Mouse (Mus musculus): ENCODE data around the gene Rptor. TPM values are rescaled to one million over a fixed set of nuclear protein-coding genes. Genes with fewer than 3 reads are reported as not detected.
"Not testable (repeated sequence)": the region's sequence is repeated elsewhere in the genome, so short reads cannot be mapped to it uniquely, and the experiment has no call there.

Rptor gene
- polyA plus RNA-seq, 1 experiment from 2014 or later = 9.8 TPM

DNA sequence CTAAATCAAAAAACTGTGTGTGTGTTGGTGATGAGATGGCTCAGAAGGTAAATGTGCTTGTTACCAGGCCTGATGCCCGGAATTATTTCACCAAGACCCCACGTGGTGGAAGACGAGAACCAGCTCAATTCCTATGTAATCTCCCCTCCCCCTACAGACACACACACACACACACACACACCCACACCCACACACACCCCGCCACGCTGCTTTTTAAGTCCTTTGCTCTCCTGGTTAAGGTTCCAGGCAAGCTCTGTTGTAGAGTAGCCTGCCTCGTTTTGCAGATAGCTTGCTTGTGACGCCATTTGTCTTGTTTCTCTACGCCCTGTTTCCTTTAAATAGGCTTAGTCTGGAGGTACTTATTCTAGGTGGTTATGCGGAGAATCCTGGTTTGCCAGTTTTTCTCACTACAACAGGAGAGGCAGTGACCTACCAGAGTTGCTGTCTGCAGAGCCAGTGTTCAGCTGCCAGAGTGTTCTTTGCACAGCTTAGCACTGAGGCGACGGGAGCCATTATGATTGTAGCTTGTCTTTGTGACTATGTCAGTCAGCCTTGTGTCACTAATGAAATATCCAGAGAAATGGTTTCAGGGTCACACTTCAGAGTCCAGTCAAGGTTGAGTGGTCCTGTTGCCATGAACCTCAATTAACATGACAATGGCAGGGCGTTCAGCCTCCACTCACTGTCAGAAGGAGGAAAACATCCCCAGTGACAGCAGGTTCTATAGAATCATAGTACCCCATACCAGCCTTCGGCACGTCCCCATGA, 42.1 kb downstream of the Rptor start:
- Histone ChIP-seq H3K27me3 (ENCODE audit: control insufficient read depth, insufficient read depth, low read length) (no peaks in the 10 kb centered on the region), H3K4me2 (no peak overlapping the region), H3K36me3 (ENCODE audit: control insufficient read depth, insufficient read depth, low read length) (no peaks in the 10 kb centered on the region), H3K4me1 (ENCODE audit: control insufficient read depth, insufficient read depth, low read length) (peaks cover 17% of the 10 kb centered on the region), H3K9me3 (replicated peaks; ENCODE audit: control insufficient read depth, low read length) (no peaks in the 10 kb centered on the region), H3K4me3 (ENCODE audit: low read depth, low read length) (no peak overlapping the region), H3K9ac (ENCODE audit: low read depth, low read length) (no peak overlapping the region), H3K27ac (ENCODE audit: low read depth, low read length) (no peak overlapping the region)
- 72% methylated on average over 14 of the region's 14 CpGs for WGBS (ENCODE audit: insufficient replicate concordance)
- no peak for ATAC-seq (replicated peaks; ENCODE audit: insufficient number of reproducible peaks, low FRiP score, low TSS enrichment)

DNA sequence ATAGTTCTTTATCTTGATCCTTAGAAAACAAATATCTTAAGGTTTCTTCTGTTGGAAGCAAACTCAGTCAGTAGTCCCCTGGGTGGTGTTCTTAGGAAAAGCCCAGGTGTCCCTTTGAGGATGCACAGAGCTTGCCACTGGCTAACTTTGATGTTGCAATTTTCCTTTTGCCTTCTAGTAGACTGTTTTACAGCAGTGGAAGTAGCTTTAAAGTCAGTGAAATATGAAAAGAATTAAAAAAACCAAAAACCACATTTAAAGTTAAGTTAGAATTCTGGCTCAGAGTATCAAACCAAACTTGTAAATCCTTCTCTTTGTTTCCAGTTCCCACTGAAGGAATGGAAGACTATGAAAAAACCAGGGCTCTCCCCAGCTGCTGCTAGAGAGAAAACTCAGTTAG, 47.8 kb downstream of the Rptor start:
- Histone ChIP-seq H3K9ac (ENCODE audit: low read depth, low read length) (no peak overlapping the region), H3K9me3 (replicated peaks; ENCODE audit: control insufficient read depth, low read length) (no peaks in the 10 kb centered on the region), H3K4me3 (ENCODE audit: low read depth, low read length) (no peak overlapping the region), H3K36me3 (ENCODE audit: control insufficient read depth, insufficient read depth, low read length) (no peaks in the 10 kb centered on the region), H3K4me2 (no peak overlapping the region), H3K4me1 (ENCODE audit: control insufficient read depth, insufficient read depth, low read length) (no peaks in the 10 kb centered on the region), H3K27me3 (ENCODE audit: control insufficient read depth, insufficient read depth, low read length) (no peaks in the 10 kb centered on the region), H3K27ac (ENCODE audit: low read depth, low read length) (no peak overlapping the region)
- no peak for ATAC-seq (replicated peaks; ENCODE audit: insufficient number of reproducible peaks, low FRiP score, low TSS enrichment)

DNA sequence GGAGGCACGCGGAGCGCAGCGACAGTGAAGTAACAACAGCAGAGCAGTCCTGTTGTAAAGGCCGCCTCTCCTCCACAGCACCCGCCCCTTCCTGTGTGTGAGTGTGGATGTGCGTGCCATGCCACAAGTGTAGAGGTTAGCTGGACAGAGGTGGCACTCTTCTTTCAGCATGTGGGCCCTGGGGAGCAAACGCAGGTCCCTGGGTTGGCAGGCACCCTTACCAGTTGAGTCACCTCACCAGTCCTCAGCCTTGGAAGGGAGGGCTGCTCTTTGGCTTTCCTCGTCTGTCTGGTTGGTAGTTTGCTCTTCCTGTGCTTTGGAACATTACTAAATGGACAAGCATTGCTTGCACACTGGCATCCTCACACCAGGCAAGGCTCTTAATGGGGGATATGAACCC, 50.6 kb downstream of the Rptor start:
- H3K4me1 ChIP-seq (ENCODE audit: control insufficient read depth, insufficient read depth, low read length) = peaks cover 4% of the 10 kb centered on the region; the same call in 1 of the 2 replicates
- H3K27me3 ChIP-seq (ENCODE audit: control insufficient read depth, insufficient read depth, low read length) = no peaks in the 10 kb centered on the region
- no peak overlapping the region for H3K4me3 ChIP-seq (ENCODE audit: low read depth, low read length)
- no peak overlapping the region for H3K27ac ChIP-seq (ENCODE audit: low read depth, low read length)
- no peak for ATAC-seq (replicated peaks; ENCODE audit: insufficient number of reproducible peaks, low FRiP score, low TSS enrichment)
- 86% methylated on average over 9 of the region's 9 CpGs for WGBS (ENCODE audit: insufficient replicate concordance)
- no peak overlapping the region for H3K4me2 ChIP-seq
- no peak overlapping the region for H3K9ac ChIP-seq (ENCODE audit: low read depth, low read length)
- no peaks in the 10 kb centered on the region for H3K9me3 ChIP-seq (replicated peaks; ENCODE audit: control insufficient read depth, low read length)
- no peaks in the 10 kb centered on the region for H3K36me3 ChIP-seq (ENCODE audit: control insufficient read depth, insufficient read depth, low read length)

DNA sequence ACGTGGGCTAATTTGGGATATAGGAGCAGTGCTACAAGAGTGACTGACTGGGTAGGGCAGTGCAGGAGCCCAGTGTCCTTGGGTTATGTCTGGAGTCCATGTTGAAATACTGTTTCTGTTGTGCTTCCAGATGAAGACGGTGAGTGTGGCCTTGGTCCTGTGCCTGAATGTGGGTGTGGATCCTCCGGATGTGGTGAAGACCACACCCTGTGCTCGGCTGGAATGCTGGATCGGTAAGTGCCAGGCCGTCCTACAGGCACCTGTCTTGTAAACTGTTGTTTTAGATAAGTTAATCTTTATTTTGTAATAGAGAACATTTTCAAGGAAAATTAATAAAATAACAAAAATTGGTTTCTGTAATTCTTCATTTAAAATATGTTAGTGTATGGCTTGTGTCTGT, 54.8 kb downstream of the Rptor start:
- no peaks in the 10 kb centered on the region for H3K36me3 ChIP-seq (ENCODE audit: control insufficient read depth, insufficient read depth, low read length)
- peaks cover 6% of the 10 kb centered on the region; the same call in 1 of the 2 replicates for H3K4me1 ChIP-seq (ENCODE audit: control insufficient read depth, insufficient read depth, low read length)
- H3K27me3 ChIP-seq (ENCODE audit: control insufficient read depth, insufficient read depth, low read length) = no peaks in the 10 kb centered on the region
- no peaks in the 10 kb centered on the region for H3K9me3 ChIP-seq (replicated peaks; ENCODE audit: control insufficient read depth, low read length)
- H3K4me3 ChIP-seq (ENCODE audit: low read depth, low read length) = no peak overlapping the region
- no peak overlapping the region for H3K9ac ChIP-seq (ENCODE audit: low read depth, low read length)
- ATAC-seq (replicated peaks; ENCODE audit: insufficient number of reproducible peaks, low FRiP score, low TSS enrichment) = no peak
- no peak overlapping the region for H3K27ac ChIP-seq (ENCODE audit: low read depth, low read length)
- H3K4me2 ChIP-seq = no peak overlapping the region
- 75% methylated on average over 6 of the region's 6 CpGs for WGBS (ENCODE audit: insufficient replicate concordance)

DNA sequence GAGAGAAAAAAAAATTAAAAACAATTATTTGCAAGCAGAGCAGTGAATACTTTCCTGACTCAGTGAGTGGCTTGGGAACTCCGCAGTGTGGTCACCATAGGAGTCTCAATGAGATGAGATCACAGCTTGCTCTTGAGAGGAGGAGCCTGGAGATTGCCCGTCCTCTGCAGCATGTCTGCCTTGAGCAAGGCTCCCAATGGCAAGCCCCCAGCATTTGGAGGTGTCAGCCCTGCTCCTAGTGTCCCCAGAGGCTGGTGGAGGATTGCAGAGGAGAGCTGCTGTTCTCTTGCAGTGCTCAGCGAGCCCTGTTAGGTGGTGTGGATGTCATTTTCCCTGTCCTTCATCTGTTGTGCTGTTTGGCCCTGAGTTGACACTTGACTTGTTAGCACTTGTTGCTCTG, 56.6 kb downstream of the Rptor start:
- WGBS (ENCODE audit: insufficient replicate concordance) = 82% methylated on average over 3 of the region's 3 CpGs

DNA sequence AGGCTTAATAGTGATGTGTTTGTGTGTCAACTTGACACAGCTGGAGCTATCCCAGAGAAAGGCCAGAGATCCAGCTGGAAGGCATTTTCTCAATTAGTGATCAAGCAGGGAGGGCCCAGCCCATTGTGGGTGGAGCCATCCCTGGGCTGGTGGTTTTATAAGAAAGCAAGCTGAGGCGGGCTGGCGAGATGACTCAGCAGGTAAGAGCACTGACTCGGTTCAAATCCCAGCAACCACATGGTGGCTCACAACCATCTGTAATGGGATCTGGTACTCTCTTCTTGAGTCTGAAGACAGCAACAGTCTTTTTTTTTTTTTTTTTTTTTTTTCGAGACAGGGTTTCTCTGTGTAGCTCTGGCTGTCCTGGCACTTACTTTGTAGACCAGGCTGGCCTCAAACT, 58.8 kb downstream of the Rptor start:
- not testable (repeated sequence) for H3K27ac ChIP-seq (ENCODE audit: low read depth, low read length); ATAC-seq (replicated peaks; ENCODE audit: insufficient number of reproducible peaks, low FRiP score, low TSS enrichment); H3K36me3 ChIP-seq (ENCODE audit: control insufficient read depth, insufficient read depth, low read length); H3K4me3 ChIP-seq (ENCODE audit: low read depth, low read length); H3K4me2 ChIP-seq; H3K9ac ChIP-seq (ENCODE audit: low read depth, low read length); H3K27me3 ChIP-seq (ENCODE audit: control insufficient read depth, insufficient read depth, low read length); H3K9me3 ChIP-seq (replicated peaks; ENCODE audit: control insufficient read depth, low read length)
- WGBS (ENCODE audit: insufficient replicate concordance) = 59% methylated on average over 4 of the region's 4 CpGs
- H3K4me1 ChIP-seq (ENCODE audit: control insufficient read depth, insufficient read depth, low read length) = peaks cover 32% of the 10 kb centered on the region

More for the DNA sequence above, 56.6 kb downstream of the Rptor start:
- Histone ChIP-seq H3K4me2 (no peak overlapping the region), H3K9me3 (replicated peaks; ENCODE audit: control insufficient read depth, low read length) (no peaks in the 10 kb centered on the region), H3K4me1 (ENCODE audit: control insufficient read depth, insufficient read depth, low read length) (peaks cover 22% of the 10 kb centered on the region), H3K9ac (ENCODE audit: low read depth, low read length) (no peak overlapping the region), H3K36me3 (ENCODE audit: control insufficient read depth, insufficient read depth, low read length) (no peaks in the 10 kb centered on the region), H3K4me3 (ENCODE audit: low read depth, low read length) (no peak overlapping the region), H3K27ac (ENCODE audit: low read depth, low read length) (no peak overlapping the region), H3K27me3 (ENCODE audit: control insufficient read depth, insufficient read depth, low read length) (no peaks in the 10 kb centered on the region)
- ATAC-seq (replicated peaks; ENCODE audit: insufficient number of reproducible peaks, low FRiP score, low TSS enrichment) = no peak

DNA sequence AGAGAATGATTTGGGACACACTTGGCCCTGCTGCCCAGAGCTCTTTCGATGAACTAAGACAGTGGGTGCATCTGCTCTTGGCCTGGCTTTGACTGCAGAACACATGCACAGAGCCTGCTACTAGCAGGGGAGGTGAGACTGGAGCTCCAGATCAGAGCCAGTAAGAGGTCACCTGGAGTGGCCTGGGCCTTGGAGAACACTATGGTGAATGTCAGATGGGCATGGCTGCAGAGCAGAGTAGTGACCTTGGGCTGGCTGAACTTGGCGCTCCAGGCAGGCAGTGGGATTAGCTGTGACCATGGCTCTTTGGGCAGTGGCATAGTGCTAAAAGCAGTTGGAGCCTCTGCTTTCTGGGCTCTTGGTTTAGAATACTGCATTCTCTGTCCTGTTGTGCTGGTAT, 61.2 kb downstream of the Rptor start:
- Histone ChIP-seq H3K4me1 (ENCODE audit: control insufficient read depth, insufficient read depth, low read length) (peaks cover 42% of the 10 kb centered on the region), H3K9ac (ENCODE audit: low read depth, low read length) (no peak overlapping the region), H3K36me3 (ENCODE audit: control insufficient read depth, insufficient read depth, low read length) (no peaks in the 10 kb centered on the region), H3K4me2 (no peak overlapping the region), H3K27me3 (ENCODE audit: control insufficient read depth, insufficient read depth, low read length) (no peaks in the 10 kb centered on the region), H3K9me3 (replicated peaks; ENCODE audit: control insufficient read depth, low read length) (no peaks in the 10 kb centered on the region), H3K27ac (ENCODE audit: low read depth, low read length) (no peak overlapping the region), H3K4me3 (ENCODE audit: low read depth, low read length) (no peak overlapping the region)
- ATAC-seq (replicated peaks; ENCODE audit: insufficient number of reproducible peaks, low FRiP score, low TSS enrichment) = no peak
- 78% methylated on average over 2 of the region's 2 CpGs for WGBS (ENCODE audit: insufficient replicate concordance)

DNA sequence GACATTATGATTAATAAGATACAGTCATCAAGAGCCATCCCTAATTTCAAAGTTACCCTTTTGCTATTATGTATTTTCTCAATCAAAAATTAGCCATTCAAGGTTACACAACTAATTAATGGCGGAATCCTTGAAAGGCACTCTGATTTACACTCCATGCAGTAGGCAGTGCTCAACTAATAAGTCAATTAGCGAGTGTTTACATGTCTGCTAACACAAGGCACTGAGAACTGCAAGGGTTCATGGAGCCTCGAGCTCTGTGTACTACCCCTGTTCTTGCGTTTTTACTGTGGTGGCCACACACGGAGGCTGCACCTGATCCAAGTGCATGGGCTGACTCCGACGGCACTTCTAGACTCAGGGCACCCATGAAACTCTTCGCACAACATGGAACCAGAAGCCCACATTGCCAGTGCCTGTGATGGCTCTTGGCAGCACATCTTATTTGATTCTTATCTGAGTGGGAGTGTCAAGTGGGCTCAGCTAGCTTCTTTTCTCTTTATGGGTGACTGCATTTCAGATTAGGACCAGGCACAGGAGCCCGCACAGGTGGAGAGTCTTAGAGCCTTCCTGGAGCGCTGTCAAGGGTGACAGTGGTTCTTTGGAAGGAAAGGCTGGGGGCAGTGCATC, 62.1 kb downstream of the Rptor start:
- Histone ChIP-seq H3K4me3 (ENCODE audit: low read depth, low read length) (no peak overlapping the region), H3K27ac (ENCODE audit: low read depth, low read length) (no peak overlapping the region), H3K36me3 (ENCODE audit: control insufficient read depth, insufficient read depth, low read length) (no peaks in the 10 kb centered on the region), H3K27me3 (ENCODE audit: control insufficient read depth, insufficient read depth, low read length) (no peaks in the 10 kb centered on the region), H3K4me1 (ENCODE audit: control insufficient read depth, insufficient read depth, low read length) (peaks cover 42% of the 10 kb centered on the region), H3K4me2 (no peak overlapping the region), H3K9me3 (replicated peaks; ENCODE audit: control insufficient read depth, low read length) (no peaks in the 10 kb centered on the region), H3K9ac (ENCODE audit: low read depth, low read length) (no peak overlapping the region)
- ATAC-seq (replicated peaks; ENCODE audit: insufficient number of reproducible peaks, low FRiP score, low TSS enrichment) = no peak
- 86% methylated on average over 10 of the region's 10 CpGs for WGBS (ENCODE audit: insufficient replicate concordance)

DNA sequence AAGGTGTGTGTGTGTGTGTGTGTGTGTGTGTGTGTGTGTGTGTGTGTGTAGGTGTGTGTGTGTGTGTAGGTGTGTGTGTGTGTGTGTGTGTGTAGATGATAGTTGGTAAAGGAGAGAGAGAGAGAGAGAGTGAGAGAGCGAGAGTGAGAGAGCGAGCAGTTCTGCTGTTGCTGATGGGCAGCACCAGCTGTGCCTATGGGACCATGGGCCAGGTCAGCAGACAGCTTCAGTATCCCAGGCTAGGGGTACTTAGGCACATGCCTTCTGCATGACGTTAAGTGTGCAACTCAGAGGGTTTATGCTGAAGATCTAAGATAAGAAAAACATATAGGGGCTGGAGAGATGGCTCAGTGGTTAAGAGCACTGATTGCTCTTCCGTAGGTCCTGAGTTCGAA, 62.6 kb downstream of the Rptor start:
- no peak overlapping the region for H3K27ac ChIP-seq (ENCODE audit: low read depth, low read length)
- H3K9me3 ChIP-seq (replicated peaks; ENCODE audit: control insufficient read depth, low read length) = no peaks in the 10 kb centered on the region
- no peak for ATAC-seq (replicated peaks; ENCODE audit: insufficient number of reproducible peaks, low FRiP score, low TSS enrichment)
- no peak overlapping the region for H3K4me2 ChIP-seq
- H3K36me3 ChIP-seq (ENCODE audit: control insufficient read depth, insufficient read depth, low read length) = no peaks in the 10 kb centered on the region
- 79% methylated on average over 5 of the region's 5 CpGs for whole genome bisulfite sequencing (ENCODE audit: insufficient replicate concordance)
- no peak overlapping the region for H3K9ac ChIP-seq (ENCODE audit: low read depth, low read length)
- H3K27me3 ChIP-seq (ENCODE audit: control insufficient read depth, insufficient read depth, low read length) = no peaks in the 10 kb centered on the region
- H3K4me3 ChIP-seq (ENCODE audit: low read depth, low read length) = no peak overlapping the region
- peaks cover 42% of the 10 kb centered on the region for H3K4me1 ChIP-seq (ENCODE audit: control insufficient read depth, insufficient read depth, low read length)
